In the genomic region with DNA sequence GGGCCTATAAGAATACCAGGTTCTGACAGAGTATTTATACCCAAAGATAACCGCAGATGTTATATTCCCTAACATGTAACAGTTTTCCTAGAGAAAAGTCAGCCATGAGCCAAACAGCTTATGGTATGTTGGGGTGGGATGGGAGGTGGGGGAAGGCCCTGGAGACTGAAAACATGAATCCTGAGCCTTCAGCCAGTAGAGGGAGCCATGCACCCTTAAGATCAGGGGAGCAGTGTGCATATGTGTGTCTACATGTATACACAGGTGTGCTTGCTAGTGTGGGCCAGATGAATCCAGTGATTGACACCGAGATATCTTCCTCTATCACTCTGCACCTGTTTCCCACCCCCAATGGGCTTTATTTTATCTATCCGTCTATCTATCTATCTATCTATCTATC, we compare ENCODE assay signal across 9 mouse cellular contexts. TPM values are rescaled to one million over a fixed set of nuclear protein-coding genes. Genes with fewer than 3 reads are reported as not detected.
DNase-seq lines count a peak whose midpoint lies in the region; ATAC-seq and TF ChIP-seq lines count a peak whose summit lies in the region.
"Had no signal": no experiment of that assay in that cellular context is flagged by ENCODE, and none has a peak within 500 bp of the region (broad histone marks: within the 10 kb centered on the region; RNA-seq: fewer than 3 reads in every experiment).

No protein-coding gene starts in this region.

- TF ChIP-seq CTCF in lung, embryonic 14.5 days (IDR thresholded peaks at IDR 0.05; ENCODE audit: low read depth), result peak; percentile 69
- peak; percentile 77 to 85 (median 79) for TF ChIP-seq CTCF in MEL (IDR thresholded peaks at IDR 0.05 in 2 of 3, conservative IDR thresholded peaks at IDR 0.05 in 1 of 3; ENCODE audit: control insufficient read depth in 1 of 3, insufficient read depth in 1 of 3, low read depth in 2 of 3, low read length in 3 of 3, poor library complexity in 1 of 3, severe bottlenecking in 1 of 3)

- H3K9me3 ChIP-seq in hindbrain, embryonic 11.5 days (ENCODE audit: control insufficient read depth, low read length), result no peaks in the 10 kb centered on the region
- no peaks in the 10 kb centered on the region for H3K9me3 ChIP-seq in hindbrain, embryonic 13.5 days
- H3K9me3 ChIP-seq in lung, embryonic 14.5 days (ENCODE audit: low read depth, low read length), result no peaks in the 10 kb centered on the region
- no peaks in the 10 kb centered on the region for H3K9me3 ChIP-seq in MEL (replicated peaks; ENCODE audit: insufficient read depth, low read length)

- peak; percentile 73 for TF ChIP-seq RAD21 in MEL (IDR thresholded peaks at IDR 0.05; ENCODE audit: low read depth, low read length)

- H3K27ac ChIP-seq in hindbrain, embryonic 11.5 days (ENCODE audit: low read depth, low read length), result no peak overlapping the region
- no peak overlapping the region for H3K27ac ChIP-seq in hindbrain, embryonic 13.5 days
- H3K27ac ChIP-seq in lung, embryonic 14.5 days (ENCODE audit: low read depth), result no peak overlapping the region
- no peak overlapping the region for H3K27ac ChIP-seq in MEL (ENCODE audit: control insufficient read depth, low read depth, low read length)

- 57% methylated on average over 3 of the region's 3 CpGs for WGBS in hindbrain, embryonic 11.5 days
- 56% methylated on average over 3 of the region's 3 CpGs for WGBS in hindbrain, embryonic 13.5 days
- WGBS in lung, embryonic 14.5 days, result 59% methylated on average over 3 of the region's 3 CpGs

- no peak for TF ChIP-seq EP300 in MEL (IDR thresholded peaks at IDR 0.05; ENCODE audit: low read depth in 1 of 2, low read length in 2 of 2)

- intact Hi-C loops in heart, postnatal 36 days (cut with DNase I), result no loop called here

- no peak overlapping the region for H3K4me2 ChIP-seq in hindbrain, embryonic 11.5 days (replicated peaks; ENCODE audit: low read depth, low read length)
- H3K4me2 ChIP-seq in hindbrain, embryonic 13.5 days, result no peak overlapping the region
- H3K4me2 ChIP-seq in lung, embryonic 14.5 days, result no peak overlapping the region

- H3K36me3 ChIP-seq in hindbrain, embryonic 11.5 days (ENCODE audit: control insufficient read depth, insufficient read depth, low read length), result no peaks in the 10 kb centered on the region
- no peaks in the 10 kb centered on the region for H3K36me3 ChIP-seq in hindbrain, embryonic 13.5 days
- H3K36me3 ChIP-seq in lung, embryonic 14.5 days (ENCODE audit: insufficient read depth), result no peaks in the 10 kb centered on the region
- H3K36me3 ChIP-seq in MEL (ENCODE audit: control insufficient read depth in 1 of 2, insufficient read depth in 2 of 2, low read length in 2 of 2), result no peaks in the 10 kb centered on the region

- H3K9ac ChIP-seq in hindbrain, embryonic 11.5 days (ENCODE audit: low read depth, low read length), result no peak overlapping the region
- no peak overlapping the region for H3K9ac ChIP-seq in hindbrain, embryonic 13.5 days
- no peak overlapping the region for H3K9ac ChIP-seq in lung, embryonic 14.5 days
- no peak overlapping the region for H3K9ac ChIP-seq in MEL (ENCODE audit: control insufficient read depth, low read depth, low read length, poor library complexity, severe bottlenecking)

- H3K79me2 ChIP-seq in MEL (ENCODE audit: control insufficient read depth, insufficient read depth, low read length, poor library complexity), result no peaks in the 10 kb centered on the region

- no peaks in the 10 kb centered on the region for H3K27me3 ChIP-seq in hindbrain, embryonic 11.5 days (ENCODE audit: control insufficient read depth, insufficient read depth, low read length)
- no peaks in the 10 kb centered on the region; the same call in 1 of the 2 replicates for H3K27me3 ChIP-seq in hindbrain, embryonic 13.5 days
- no peaks in the 10 kb centered on the region for H3K27me3 ChIP-seq in lung, embryonic 14.5 days (ENCODE audit: insufficient read depth, low read length)
- H3K27me3 ChIP-seq in MEL (ENCODE audit: control insufficient read depth in 1 of 2, insufficient read depth in 2 of 2, low read length in 2 of 2), result peaks cover 2 to 4% of the 10 kb centered on the region in 2 experiments

- H3K4me3 ChIP-seq in hindbrain, embryonic 11.5 days (ENCODE audit: low read depth, low read length), result no peak overlapping the region
- no peak overlapping the region for H3K4me3 ChIP-seq in hindbrain, embryonic 13.5 days
- H3K4me3 ChIP-seq in lung, embryonic 14.5 days (ENCODE audit: low read depth, low read length), result no peak overlapping the region
- no peak overlapping the region for H3K4me3 ChIP-seq in MEL (ENCODE audit: control insufficient read depth in 1 of 2, insufficient read depth in 1 of 2, low read depth in 2 of 2, low read length in 2 of 2)

- no peak for ATAC-seq in hindbrain, embryonic 11.5 days (ENCODE audit: low FRiP score)
- ATAC-seq in hindbrain, embryonic 13.5 days (ENCODE audit: low FRiP score), result no peak
- no peak for ATAC-seq in lung, embryonic 14.5 days (ENCODE audit: insufficient read depth)

- DNase-seq in hindbrain, embryonic 11.5 days (ENCODE audit: low spot score), result peak; percentile 50
- peak; percentile 62 for DNase-seq in lung, embryonic 14.5 days
- no peak for DNase-seq in lung, postnatal 14 days
- peak; percentile 68 for DNase-seq in MEL (ENCODE audit: low read depth, low spot score)
- DNase-seq in retina, adult 2 months (ENCODE audit: low read depth, low spot score), result peak; percentile 8
- no peak for DNase-seq in heart, adult 11 months
- no peak for DNase-seq in heart, postnatal 36 days
- DNase-seq: adrenal gland, postnatal 14 days had no signal

- no peaks in the 10 kb centered on the region for H3K4me1 ChIP-seq in hindbrain, embryonic 11.5 days (replicated peaks; ENCODE audit: control insufficient read depth, insufficient read depth, low read length)
- H3K4me1 ChIP-seq in hindbrain, embryonic 13.5 days (replicated peaks), result no peaks in the 10 kb centered on the region
- no peaks in the 10 kb centered on the region for H3K4me1 ChIP-seq in lung, embryonic 14.5 days (ENCODE audit: insufficient read depth)
- no peaks in the 10 kb centered on the region for H3K4me1 ChIP-seq in MEL (ENCODE audit: control insufficient read depth in 1 of 2, insufficient read depth in 2 of 2, low read length in 2 of 2)

- no peak for TF ChIP-seq POLR2A in MEL (IDR thresholded peaks at IDR 0.05; ENCODE audit: control insufficient read depth in 1 of 2, insufficient read depth in 1 of 2, low read depth in 1 of 2, low read length in 2 of 2, poor library complexity in 1 of 2)

TF ChIP-seq in MEL, 35 proteins besides CTCF, POLR2A, EP300 and RAD21:
- TF ChIP-seq ZC3H11A (IDR thresholded peaks at IDR 0.05; ENCODE audit: low read depth, low read length) (peak; percentile 59), MAZ (IDR thresholded peaks at IDR 0.05; ENCODE audit: low read depth, low read length) (no peak), TCF12 (IDR thresholded peaks at IDR 0.05; ENCODE audit: low read depth, low read length) (no peak), SMC3 (IDR thresholded peaks at IDR 0.05; ENCODE audit: low read depth, low read length) (peak; percentile 54), GATA1 (IDR thresholded peaks at IDR 0.05; ENCODE audit: low read depth, low read length) (peak; percentile 39; the same call in 1 of the 2 replicates)
TF ChIP-seq in MEL: peak in this region for 3.

RNA-seq across cellular contexts. Expression of gene Cenpa, which starts 20.2 kb away (rescaled TPM):
- 324 and 338 TPM in 2 replicates for polyA plus RNA-seq in hindbrain, embryonic 11.5 days (2014; fragmentation: Nextera tagmentation; extraction: Ambion mirVana)
- 61.6 and 69.1 TPM in 2 replicates for polyA plus RNA-seq in hindbrain, embryonic 13.5 days (2015; fragmentation: Nextera tagmentation; extraction: Ambion mirVana)
- 416 and 454 TPM in 2 replicates for polyA plus RNA-seq in lung, embryonic 14.5 days (2014; fragmentation: Nextera tagmentation; extraction: Ambion mirVana)
- 341 and 345 TPM in 2 replicates for total RNA-seq in MEL (2012; rRNA removed)
- 100 to 1,000 TPM; 100 to 566 TPM for polyA plus RNA-seq in MEL (2012; ENCODE audit: insufficient read depth in 1 of 2, insufficient read length in 2 of 2, low read depth in 1 of 2, low replicate concordance in 2 of 2, missing spikeins in 1 of 2)
- total RNA-seq in heart, postnatal 36 days (2021), result 10 to 100 TPM; 49.5 to 55.2 TPM

RNA-seq across cellular contexts. Expression of gene Dpysl5, which starts 24.6 kb away (rescaled TPM):
- polyA plus RNA-seq in hindbrain, embryonic 11.5 days (2014; fragmentation: Nextera tagmentation; extraction: Ambion mirVana), result 86.1 and 90.1 TPM in 2 replicates
- polyA plus RNA-seq in hindbrain, embryonic 13.5 days (2015; fragmentation: Nextera tagmentation; extraction: Ambion mirVana), result 180 and 199 TPM in 2 replicates
- 6.6 and 7.3 TPM in 2 replicates for polyA plus RNA-seq in lung, embryonic 14.5 days (2014; fragmentation: Nextera tagmentation; extraction: Ambion mirVana)
- total RNA-seq in MEL (2012; rRNA removed), result not detected in 2 replicates
- polyA plus RNA-seq in MEL (2012; ENCODE audit: insufficient read depth in 1 of 2, insufficient read length in 2 of 2, low read depth in 1 of 2, low replicate concordance in 2 of 2, missing spikeins in 1 of 2), result not detected
- under 1 TPM; 0.69 to 0.79 TPM for total RNA-seq in heart, postnatal 36 days (2021)

RNA-seq across cellular contexts. Expression of gene Slc35f6, which starts 39.0 kb away (rescaled TPM):
- 25.2 and 28.8 TPM in 2 replicates for polyA plus RNA-seq in hindbrain, embryonic 11.5 days (2014; fragmentation: Nextera tagmentation; extraction: Ambion mirVana)
- 29.9 and 30.7 TPM in 2 replicates for polyA plus RNA-seq in hindbrain, embryonic 13.5 days (2015; fragmentation: Nextera tagmentation; extraction: Ambion mirVana)
- polyA plus RNA-seq in lung, embryonic 14.5 days (2014; fragmentation: Nextera tagmentation; extraction: Ambion mirVana), result 27.6 and 29.5 TPM in 2 replicates
- total RNA-seq in MEL (2012; rRNA removed), result 15.7 and 18.0 TPM in 2 replicates
- polyA plus RNA-seq in MEL (2012; ENCODE audit: insufficient read depth in 1 of 2, insufficient read length in 2 of 2, low read depth in 1 of 2, low replicate concordance in 2 of 2, missing spikeins in 1 of 2), result 10 to 100 TPM in 1 of 2 experiments, not detected in 1; 32.4 TPM
- 10 to 100 TPM; 50.0 to 53.3 TPM for total RNA-seq in heart, postnatal 36 days (2021)

Comparison
In these comparisons a context has a peak if more than half of its experiments do, and no peak if none do; other contexts are left out.
1. DNase-seq: peak in hindbrain, embryonic 11.5 days (single experiment), lung, embryonic 14.5 days (single experiment), MEL (single experiment) and retina, adult 2 months (single experiment); none in lung, postnatal 14 days (single experiment), heart, adult 11 months (single experiment) and heart, postnatal 36 days (0 of 2).
2. RNA of gene Dpysl5, which starts 24.6 kb away (polyA plus RNA-seq): 180 to 199 TPM in hindbrain, embryonic 13.5 days and 86.1 to 90.1 TPM in hindbrain, embryonic 11.5 days; 6.6 to 7.3 TPM in lung, embryonic 14.5 days and not detected in MEL; every median in the first group is over 10 times any median in the second.